Mouse (Mus musculus): Measurements from ENCODE around the gene Psmb7. TPM values are rescaled to one million over a fixed set of nuclear protein-coding genes. Genes with fewer than 3 reads are reported as not detected.

The Psmb7 gene
- 100 to 1,000 TPM; 281 to 289 TPM for total RNA-seq (2021)
- long read RNA-seq, experiment 1, transcript Psmb7-201 (8 exons, 1,160 nt) = major isoform, 144 of 176 reads
- long read RNA-seq, experiment 1, partial matches to known transcripts = 27 of 176 reads
- long read RNA-seq, experiment 1, other reads (novel, unspliced or antisense) = 5 of 176 reads
- long read RNA-seq, experiment 2, transcript Psmb7-201 (8 exons, 1,160 nt) = major isoform, 151 of 173 reads
- long read RNA-seq, experiment 2, partial matches to known transcripts = 14 of 173 reads
- long read RNA-seq, experiment 2, other reads (novel, unspliced or antisense) = 8 of 173 reads

DNA sequence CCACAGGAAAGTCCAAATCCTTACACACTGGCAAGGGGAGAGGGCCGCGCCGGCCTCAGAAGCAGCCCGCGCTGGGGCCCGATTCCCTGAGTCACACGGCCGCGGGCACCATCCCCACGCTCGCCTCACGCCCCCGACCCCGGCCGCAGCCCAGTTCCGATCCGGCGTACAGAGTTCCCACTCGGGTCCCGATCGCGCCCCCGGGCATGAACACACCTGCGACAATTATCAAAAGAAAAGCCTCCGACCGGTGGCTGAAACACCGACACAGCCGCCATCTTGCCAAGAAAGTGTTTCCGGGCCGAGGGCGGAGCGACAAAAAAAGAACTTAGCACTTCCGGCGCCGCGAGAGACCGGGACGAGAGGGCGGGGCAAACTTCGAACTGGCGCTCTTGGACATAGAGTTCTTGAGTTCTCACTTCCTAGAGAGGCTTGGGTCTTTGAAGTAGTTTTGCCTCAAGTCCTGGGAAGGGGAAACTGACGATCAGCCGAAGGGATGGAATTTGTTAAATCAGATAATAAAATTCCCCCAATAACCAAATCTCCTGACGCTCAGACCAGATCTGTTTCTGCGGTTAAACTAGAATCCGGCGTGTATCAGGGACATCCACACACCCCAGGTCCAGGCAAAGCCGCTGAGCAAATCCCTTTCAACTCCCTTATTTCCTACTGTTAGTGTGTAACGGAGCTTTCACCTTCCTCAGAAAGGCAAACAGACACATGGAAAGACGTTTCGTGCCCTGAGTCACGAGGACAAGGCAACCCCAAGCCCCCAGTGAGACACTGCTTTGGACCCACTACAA lies at the start of gene Psmb7:
Gene Psmb7 (minus strand): TSS at position 463 of the 803 bp plus-strand sequence.
- DNase-seq = peak; percentile 84

DNA sequence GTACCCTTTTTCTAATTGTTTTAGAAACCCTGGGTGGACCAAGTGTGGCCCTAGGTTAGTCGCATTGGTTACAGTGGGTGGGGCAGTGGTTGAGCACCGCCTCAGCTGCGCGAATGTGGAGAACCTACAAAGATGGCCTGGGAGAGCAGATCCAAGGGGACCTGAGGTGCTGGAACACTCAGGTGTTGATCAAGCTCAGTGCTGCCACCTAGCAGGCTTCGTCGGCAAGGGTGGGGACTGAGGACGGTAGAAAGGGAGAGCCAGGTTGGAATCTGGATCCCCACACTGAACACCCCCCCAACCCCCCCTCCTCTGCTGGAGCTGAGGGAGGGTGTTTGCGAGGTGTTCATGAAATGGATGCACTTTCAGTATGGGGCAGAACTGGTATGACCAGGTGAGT lies 47.7 kb upstream of the Psmb7 start:
- no peak for DNase-seq

DNA sequence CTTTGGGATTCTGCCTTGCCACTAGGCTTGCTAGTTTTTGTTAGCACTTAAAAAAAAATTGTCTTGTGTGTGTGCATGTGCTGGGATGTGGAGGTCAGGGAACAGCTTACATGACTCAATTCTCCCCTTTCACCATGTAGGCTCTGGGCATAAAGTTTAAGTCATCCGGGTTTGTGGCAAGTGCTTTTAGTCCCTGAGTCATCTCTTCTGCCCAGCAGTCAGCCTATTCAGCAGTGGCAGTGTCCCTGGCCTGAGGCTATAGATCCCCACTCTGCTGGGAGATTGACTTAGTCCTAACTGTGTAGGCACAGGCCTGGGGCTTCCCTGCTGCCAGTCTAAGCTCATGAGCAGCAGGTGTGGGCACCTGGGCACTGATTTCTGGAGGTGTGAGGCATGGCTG lies 46.0 kb upstream of the Psmb7 start:
- no peak for DNase-seq

DNA sequence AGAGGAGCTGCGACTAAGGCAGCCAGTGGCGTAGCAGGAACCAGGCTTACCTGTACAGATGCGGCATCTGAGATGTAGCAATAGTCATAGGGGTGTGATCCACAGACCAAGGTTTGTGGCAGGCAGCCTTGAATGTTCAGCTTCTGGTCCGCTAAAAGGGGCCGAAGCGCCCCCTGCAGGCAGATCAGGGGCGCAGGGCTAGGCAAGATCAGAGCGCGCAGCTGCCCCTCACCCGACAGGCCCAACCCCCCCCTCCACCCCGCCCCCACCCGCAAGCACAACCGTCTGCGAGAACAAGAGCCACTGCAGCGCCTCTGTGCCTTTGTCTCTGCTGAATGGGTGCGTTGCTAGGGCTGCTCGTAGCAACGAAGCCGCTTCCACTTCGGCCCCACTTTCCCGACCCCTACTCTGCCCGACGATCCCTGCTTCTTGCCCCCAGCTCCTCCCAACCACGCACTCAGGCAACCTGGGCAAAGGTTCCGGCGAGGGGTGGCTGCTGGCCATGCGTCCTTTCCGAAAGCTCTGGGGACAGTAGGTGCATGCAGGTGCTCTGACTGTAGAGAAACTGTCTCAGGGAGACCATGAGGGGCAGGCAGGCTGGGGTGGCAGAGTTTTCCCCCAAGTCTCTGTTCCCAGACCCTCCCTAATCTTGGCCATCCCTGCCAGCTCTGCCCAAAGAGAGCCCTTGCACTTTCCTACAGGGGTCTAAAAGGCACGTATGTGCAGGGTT lies 45.1 kb upstream of the Psmb7 start:
- DNase-seq = no peak

DNA sequence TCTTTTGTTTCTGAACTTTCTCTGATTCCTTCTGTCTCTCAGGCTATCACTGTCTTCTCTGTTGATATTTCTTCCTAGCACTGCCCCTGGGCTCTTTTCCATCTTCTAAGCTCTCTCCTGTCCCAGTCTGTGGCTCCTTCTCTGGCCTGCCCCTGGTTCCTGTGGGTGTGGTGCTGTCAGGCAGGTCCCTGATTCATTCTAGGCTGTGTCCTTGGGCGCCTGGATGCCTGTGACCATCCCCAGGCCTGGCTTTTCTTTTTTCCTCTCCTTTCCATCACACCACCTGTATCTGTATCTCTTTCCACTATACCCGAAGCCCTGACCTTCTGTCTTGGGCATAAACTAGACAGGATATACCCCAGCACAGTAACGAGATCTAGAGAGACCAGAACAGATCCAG lies 41.9 kb upstream of the Psmb7 start:
- no peak for DNase-seq

DNA sequence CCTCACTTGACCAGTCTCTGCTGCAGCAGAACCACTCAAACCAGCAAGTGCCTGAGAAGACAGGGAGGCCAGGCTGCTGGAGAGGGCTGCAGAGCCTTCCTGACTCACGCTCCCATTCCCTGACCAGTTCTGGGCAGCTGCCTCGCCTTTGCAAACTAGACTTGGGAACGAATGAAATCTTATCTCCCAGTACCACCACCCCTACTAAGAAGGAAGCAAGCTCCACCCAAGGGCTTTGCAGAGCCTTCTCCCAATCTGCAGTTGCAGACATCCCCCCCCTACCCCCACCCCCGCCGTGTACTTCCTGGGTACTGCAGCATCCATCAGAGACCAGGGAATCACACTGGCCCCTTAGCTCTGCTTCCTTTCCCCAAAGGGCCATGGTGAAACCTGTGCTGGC lies 39.2 kb upstream of the Psmb7 start:
- DNase-seq = no peak

DNA sequence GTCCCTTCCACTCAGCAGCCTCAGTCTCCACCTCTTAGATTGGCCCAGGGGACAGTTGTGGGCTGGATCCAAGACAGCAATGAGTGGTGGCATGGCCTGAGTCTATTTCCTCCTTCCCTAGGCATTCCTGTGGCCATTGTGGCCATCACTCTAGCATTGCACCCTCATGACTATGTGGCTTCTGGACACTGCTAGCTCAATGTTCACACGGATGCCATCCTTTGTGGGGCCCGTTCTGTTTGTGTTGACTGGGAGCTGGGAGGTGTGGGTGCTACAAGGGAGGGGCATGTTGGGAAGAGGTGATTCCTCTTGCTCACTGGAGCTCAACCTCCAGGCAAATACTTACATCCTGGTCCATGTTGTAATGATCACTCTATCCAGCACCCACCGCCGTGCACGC lies 38.3 kb upstream of the Psmb7 start:
- no peak for DNase-seq

DNA sequence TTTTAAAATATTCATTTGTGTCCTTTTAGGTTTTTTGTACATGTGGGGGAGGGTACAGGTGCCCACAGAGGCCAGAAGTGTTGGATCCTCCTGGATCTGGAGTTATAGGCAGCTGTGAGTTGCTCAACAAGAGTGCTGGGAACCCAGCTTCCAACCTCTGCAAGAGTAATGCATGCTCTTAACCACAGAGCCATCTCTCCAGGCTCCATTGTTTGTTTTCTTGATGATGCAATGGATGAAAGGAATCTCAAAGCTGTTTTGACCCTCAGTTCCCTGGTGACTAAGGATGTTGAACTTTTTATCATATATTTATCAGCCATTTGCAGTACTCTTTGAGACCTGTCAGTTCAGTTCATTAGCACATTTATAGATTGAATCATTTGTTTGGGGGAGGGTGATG lies 35.1 kb upstream of the Psmb7 start:
- no peak for DNase-seq

DNA sequence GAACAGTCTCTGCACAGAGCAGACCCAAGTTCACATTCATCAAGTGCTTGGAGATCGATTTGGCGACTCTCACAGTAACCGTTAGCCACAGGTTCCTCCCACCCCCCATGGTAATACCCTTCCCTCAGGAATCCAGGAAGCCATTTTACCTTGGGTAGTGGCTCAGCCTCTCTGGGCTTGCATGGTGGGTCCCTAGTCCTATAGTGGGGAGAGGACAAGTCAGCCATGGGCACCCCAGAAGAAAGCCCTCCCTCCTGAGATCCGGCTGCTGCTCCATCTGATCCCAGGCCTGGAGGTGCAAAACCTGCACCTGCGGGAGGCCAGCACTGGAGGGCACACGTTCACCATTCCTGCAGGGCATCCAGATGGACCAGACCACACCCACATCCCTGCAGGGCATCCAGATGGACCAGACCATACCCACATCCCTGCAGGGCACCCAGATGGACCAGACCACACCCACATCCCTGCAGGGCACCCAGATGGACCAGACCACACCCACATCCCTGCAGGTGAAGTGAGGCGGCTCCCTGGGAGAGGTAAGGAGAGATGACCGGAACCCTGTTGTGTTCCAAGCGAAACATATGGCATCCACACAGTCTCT lies 31.6 kb upstream of the Psmb7 start:
- no peak for DNase-seq

DNA sequence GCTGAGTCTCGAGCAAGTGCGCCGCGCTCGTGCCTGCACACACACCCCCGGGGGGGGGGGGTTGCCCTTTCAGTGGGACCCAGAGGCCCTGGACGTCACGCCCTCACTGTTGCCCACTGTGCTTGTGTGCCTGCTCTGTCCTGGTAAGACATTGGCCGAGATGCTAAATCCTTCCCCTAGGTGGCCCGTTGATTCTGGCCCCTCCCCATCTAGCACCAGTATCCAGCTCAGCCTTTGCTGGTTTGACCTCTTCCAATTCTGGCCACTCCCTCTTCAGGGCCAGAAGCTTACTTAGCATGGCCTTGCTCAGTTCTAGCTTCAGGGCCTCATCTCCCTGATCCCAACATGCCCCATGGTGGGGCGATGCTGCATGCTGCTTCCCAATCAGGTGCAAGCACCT lies 28.6 kb upstream of the Psmb7 start:
- no peak for DNase-seq

DNA sequence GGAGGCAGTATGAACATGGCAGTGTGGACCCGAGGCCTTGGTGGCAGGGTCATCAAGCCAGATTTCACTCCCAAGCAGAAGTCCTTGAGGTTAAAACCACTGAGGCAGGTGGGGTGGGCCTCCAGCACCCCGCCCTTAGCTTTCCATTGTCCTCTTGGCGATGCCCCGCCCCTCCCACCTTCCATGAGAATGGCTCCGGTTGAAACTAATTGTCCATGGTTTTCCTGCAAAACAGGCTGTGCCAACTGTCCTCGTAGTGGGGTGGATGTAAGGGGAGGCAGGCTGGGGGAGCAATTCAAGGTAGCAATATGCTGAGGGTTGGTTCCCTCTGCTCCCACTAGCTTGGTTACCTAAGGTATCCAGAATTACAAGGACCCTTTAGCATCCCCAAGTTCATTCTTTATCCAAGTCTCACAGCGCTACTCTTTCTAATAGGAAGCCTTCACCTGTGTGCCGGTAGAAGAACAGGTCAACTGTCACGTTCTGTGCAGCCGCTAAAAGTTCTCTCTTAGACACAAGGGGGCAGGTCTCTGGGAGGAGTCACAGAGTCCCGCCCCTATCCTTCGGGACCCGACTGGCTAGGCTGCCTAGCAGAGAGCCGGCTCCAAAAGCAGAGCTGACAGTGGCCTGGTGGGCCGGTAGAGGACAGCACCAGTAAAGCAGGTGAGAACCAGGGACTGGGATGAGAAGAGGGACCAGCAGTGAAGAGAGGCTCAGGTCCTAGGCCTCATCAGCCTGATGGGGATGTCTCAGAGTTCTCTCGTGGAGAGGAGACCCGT lies 25.1 kb upstream of the Psmb7 start:
- DNase-seq = no peak

DNA sequence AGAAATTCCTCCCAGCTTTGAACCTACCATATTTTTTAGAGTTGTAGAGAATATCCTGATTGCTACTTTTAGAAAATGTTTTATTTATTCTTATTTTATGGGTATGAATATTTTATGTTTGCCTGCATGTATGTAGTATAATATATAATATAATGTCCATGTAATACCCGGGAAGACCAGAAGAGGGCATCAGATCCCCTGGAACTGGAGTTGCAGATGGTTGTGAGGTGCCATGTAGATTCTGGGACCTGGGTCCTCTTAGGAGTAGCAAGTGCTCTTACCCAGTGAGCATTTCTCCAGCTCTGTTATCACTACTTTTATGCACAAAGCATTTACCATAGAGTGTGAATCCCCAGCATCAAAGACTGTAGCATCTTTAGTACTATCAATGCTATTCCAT lies 17.5 kb upstream of the Psmb7 start:
- DNase-seq = no peak

DNA sequence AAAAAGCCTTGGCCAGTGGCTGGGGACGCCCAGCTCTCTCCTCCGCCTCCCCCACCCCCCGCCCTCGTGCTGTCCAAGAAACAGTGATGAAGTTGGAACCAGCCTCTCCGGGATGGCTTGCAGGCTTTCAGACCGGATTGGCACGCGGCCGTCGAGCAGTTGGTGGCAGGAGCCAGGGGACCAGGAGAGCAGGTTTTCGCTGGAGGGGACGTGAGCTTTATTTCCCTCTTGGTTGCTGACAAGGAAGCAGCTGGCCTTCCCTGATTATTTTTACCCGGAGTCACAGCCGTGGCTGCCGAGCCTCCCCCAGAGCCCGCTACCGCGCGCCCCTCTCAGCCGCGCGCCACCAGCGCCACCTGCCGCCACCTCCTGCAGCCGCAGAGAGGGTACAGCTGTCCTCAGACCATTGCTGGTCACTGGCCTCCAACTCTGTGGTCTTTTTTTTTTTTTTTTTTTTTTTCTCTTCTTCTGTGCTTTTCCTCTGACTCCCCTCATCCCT lies 14.5 kb upstream of the Psmb7 start:
- DNase-seq = peak; percentile 69

DNA sequence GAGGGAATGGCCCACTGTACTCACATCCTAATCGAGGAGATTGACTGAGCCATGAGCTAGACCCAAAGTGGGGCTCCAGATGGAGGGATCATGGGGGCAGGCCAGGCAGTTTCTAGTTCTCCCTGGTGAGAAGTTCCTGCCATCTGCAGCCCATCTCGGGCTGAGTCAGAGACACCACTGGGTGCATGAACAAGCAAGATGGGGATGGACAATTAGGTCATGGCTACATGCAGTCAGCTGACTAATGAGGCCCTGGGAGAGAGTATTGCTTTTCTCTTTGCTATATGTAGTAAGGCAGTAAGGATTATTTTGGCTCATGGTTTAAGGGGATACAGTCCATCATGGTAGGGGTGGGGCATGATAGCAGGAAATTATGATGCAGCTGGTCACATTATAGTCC lies 9.8 kb upstream of the Psmb7 start:
- DNase-seq = no peak

DNA sequence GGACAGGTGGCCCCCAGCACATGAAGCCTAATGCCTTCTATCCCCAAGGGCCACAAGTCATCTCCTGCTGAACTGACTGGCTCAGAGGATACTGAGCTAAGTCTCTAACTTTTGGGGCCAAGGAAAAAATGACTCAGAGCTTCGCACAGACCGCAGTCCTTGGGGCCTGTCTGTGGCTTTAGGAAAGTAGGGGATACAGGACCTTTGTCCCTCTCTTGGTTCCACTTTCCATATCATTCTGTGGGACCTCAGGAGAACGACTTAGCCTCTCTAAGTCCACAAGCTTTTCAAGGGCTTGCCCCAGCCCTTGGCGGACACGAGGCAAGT lies 9.4 kb upstream of the Psmb7 start:
- DNase-seq = no peak

DNA sequence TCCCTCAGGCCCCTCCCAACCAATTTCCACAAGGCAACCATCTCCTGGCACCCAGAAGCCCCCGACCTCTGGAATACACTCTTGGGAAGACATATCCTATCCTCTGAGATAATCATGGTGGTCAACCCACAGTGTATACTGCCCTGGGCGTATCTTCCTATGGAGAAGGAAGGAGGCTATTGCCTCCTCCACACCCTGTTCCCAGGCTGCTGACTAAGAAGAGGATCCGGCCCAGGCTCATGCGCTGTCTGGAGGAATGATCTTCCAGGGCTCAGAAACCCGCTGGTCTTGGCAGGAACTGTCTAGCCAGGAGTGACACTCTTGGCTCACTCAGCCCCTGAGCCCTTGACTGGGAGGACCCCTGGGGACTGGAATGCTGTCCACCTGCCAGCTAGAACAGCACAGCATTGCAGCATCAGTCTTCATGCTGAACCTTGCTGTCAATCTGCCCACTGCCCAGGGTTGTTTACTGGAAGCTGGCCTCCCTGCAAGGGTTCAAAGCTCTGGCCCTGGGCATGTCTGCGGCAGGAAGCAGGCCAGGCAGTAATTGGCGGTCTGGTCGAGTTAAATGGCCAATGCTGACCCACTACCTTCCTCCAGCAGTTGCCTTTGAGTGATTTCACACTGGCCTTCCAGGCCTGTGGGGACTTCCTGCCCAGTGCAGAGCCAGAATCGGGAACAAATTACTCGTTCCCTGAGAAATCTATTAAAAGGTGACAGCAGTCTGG lies 8.8 kb upstream of the Psmb7 start:
- peak; percentile 59 for DNase-seq

DNA sequence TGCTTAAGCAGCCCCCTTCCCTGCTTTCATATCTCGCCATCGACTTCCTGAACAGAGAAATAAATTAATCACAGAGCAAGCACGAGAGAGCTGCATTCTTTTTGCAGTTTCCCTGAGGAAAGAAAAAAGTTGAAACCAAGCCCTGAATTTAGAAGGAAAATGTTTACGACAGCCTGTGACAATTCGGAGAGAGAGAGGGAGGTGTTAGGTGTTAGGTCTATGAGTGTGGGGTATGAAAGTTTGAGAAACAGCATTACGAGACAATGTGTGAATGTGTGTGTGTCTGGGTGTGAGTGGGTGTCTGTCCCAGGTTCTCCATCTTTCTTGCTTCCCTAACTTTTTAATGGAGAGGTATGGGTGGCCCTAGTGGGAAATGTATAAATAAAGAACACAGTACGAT lies 8.2 kb upstream of the Psmb7 start:
- DNase-seq = no peak

DNA sequence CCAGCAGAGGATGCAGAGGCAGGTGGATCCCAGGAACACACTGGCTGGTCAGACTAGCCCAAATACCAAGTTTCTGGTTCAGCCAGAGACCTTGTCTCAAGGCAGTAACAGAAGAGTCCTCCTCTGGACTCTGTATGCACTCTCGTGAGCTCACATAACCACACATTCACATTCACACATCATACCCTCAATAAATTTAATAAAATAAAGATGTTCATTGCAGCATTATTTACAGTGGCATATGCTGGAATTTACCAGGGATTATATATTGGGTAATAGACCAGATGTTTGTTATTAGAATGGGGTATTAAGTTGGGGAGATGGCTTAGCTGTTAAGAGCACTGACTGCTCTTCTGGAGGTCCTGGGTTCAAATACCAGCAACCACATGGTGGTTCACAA lies 6.5 kb upstream of the Psmb7 start:
- no peak for DNase-seq

DNA sequence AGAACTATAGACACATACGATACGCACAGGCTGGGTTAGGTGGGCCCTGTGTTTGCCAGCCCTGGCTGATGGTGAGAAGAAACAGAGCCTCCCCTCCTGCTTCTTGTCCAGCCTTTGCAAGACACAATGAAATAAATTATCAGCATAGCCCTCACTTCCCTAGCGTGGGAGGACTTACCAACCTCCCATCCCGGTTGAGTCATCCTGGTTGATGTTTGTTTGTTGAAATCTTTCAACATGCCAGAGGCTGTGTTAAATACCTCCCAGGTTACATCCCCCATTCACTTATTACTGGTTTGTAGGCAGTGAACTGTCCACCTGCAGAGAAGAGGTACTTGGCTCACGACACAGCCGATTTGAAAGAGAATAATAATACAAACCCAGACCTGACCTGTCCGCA lies 3.8 kb upstream of the Psmb7 start:
- DNase-seq = no peak

DNA sequence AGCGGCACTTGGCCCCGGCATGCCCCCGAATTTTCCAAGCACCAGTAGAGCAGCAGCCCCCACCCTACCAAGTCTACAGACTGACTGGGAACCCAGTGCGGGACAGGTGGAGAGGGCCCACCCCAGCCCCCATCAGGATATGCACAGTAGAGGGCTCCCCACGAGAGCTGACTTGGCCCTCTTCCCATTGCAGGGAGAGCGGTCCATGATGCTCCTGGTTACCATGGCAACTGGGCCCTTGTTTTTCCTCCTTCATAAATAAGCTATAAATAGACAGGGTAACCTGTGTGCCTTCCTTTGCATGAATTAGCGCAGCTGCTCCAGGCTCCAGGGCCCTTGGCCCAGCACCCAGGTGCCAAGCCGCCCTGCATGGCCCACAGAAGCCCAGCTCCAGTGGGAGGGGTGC lies 3.3 kb upstream of the Psmb7 start:
- no peak for DNase-seq

DNA sequence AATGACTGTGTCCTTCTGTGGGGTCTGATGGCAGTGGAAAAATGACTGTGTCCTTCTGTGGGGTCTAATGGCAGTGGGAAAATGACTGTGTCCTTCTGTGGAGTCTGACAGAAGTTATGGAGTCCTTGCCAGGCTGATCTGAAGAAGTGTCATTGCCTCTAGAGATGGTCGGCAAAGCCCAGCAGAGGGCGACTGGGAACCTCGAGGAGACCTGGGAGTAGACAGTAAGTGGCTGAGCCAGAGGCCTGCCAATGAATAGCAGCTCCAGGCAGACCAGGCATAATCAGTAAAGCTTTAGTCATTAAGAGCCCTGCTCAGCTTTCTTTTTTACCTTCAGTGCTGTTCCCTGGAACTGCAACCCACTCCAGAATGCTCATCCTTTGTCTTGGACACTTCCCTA lies 2.0 kb upstream of the Psmb7 start:
- DNase-seq = peak; percentile 52

Data from gastrocnemius, postnatal 25 days (tissue).